18 mouse cellular contexts compared by ENCODE assay signal in the genomic region with DNA sequence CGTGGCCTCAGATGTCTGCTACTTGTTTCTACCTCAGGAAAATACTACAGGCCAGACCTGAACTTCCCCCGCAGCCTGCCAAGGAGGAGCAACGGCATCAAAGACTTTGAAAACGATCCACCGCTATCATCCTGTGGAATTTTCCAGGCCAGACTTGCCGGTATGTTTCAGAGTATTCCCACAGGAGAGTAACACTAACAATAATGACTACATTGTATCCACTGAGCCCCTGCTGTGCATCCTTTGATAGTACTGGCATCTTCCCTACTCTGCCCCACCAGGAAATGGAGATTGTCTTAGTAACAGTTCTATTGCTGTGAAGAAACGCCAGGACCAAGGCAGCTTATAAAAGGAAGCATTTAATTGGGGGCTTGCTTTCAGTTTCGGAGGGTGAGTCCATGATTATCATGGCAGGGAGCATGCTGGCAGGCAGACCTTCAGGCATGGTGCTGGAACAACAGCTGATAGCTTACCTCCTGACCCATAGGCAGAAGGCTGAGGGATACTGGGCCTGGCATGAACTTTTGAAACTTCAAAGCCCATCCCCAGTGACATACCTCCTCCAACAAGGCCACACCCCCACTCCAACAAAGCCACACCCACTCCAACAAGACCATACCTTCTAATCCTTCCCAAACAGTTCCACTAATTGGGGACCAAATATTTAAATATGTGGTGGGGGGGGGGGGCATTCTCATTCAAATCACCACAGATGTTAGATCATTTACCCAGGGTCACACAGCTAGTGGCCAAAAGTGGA. TPM values are rescaled to one million over a fixed set of nuclear protein-coding genes. Genes with fewer than 3 reads are reported as not detected.
A peak's percentile ranks its signal among the peaks of the same experiment; 100 is the strongest.
DNase-seq lines count a peak whose midpoint lies in the region; ATAC-seq lines count a peak whose summit lies in the region.
"Had no signal": no experiment of that assay in that cellular context is flagged by ENCODE, and none has a peak within 500 bp of the region (broad histone marks: within the 10 kb centered on the region; RNA-seq: fewer than 3 reads in every experiment).

No protein-coding gene starts in this region.

- WGBS in midbrain, embryonic 14.5 days: 31% methylated on average over 8 of the region's 8 CpGs
- WGBS in midbrain, embryonic 11.5 days: 48% methylated on average over 8 of the region's 8 CpGs

- no peak overlapping the region; the same call in 1 of the 2 replicates for H3K27ac ChIP-seq in midbrain, embryonic 14.5 days (replicated peaks; ENCODE audit: low read depth, low read length)
- no peak overlapping the region for H3K27ac ChIP-seq in midbrain, embryonic 11.5 days (ENCODE audit: low read depth, low read length)

- no peak overlapping the region for H3K4me3 ChIP-seq in midbrain, embryonic 14.5 days (replicated peaks; ENCODE audit: low read depth, low read length)
- H3K4me3 ChIP-seq in midbrain, embryonic 11.5 days (ENCODE audit: low read depth, low read length): no peak overlapping the region

- no peak overlapping the region for H3K4me2 ChIP-seq in midbrain, embryonic 14.5 days (ENCODE audit: low read length)
- no peak overlapping the region for H3K4me2 ChIP-seq in midbrain, embryonic 11.5 days

- no peak overlapping the region for H3K9ac ChIP-seq in midbrain, embryonic 14.5 days (replicated peaks; ENCODE audit: low read length)
- no peak overlapping the region for H3K9ac ChIP-seq in midbrain, embryonic 11.5 days (ENCODE audit: low read length)

- H3K9me3 ChIP-seq in midbrain, embryonic 14.5 days (ENCODE audit: control insufficient read depth, low read length): no peaks in the 10 kb centered on the region
- no peaks in the 10 kb centered on the region for H3K9me3 ChIP-seq in midbrain, embryonic 11.5 days (ENCODE audit: control insufficient read depth, low read length)

- DNase-seq in heart, adult 11 months: peak; percentile 83
- no peak for DNase-seq in heart, adult 9 months (ENCODE audit: low spot score in 2 of 2)
- peak; percentile 40 for DNase-seq in midbrain, embryonic 14.5 days
- no peak for DNase-seq in midbrain, embryonic 11.5 days (ENCODE audit: low spot score, missing footprints)
- peak; percentile 85 for DNase-seq in ZHBTc4 (ENCODE audit: low read depth, low spot score)
- peak; percentile 48 for DNase-seq in retina, postnatal 1 day
- no peak for DNase-seq in adrenal gland, adult (ENCODE audit: inconsistent age in 2 of 2, low spot score in 1 of 2)
- DNase-seq: adrenal gland, adult 8-10 months; cerebellum, adult 11-12 months; cerebellum, postnatal 25 days; gastrocnemius, postnatal 10 days; heart, postnatal 14 days; kidney, adult 8-10 months; liver; lung, adult 2 months; lung, postnatal 36 days; thymus, postnatal 4 days had no signal

- no peaks in the 10 kb centered on the region for H3K27me3 ChIP-seq in midbrain, embryonic 14.5 days (ENCODE audit: control insufficient read depth, insufficient read depth, low read length)
- H3K27me3 ChIP-seq in midbrain, embryonic 11.5 days (ENCODE audit: control insufficient read depth, insufficient read depth, low read length): no peaks in the 10 kb centered on the region

- peaks cover 4% of the 10 kb centered on the region; the same call in 1 of the 2 replicates for H3K4me1 ChIP-seq in midbrain, embryonic 14.5 days (ENCODE audit: control insufficient read depth, insufficient read depth, low read length)
- no peaks in the 10 kb centered on the region; the same call in 1 of the 2 replicates for H3K4me1 ChIP-seq in midbrain, embryonic 11.5 days (ENCODE audit: control insufficient read depth, insufficient read depth, low read length)

- ATAC-seq in midbrain, embryonic 14.5 days (ENCODE audit: low FRiP score, low TSS enrichment): no peak
- ATAC-seq in midbrain, embryonic 11.5 days (ENCODE audit: low FRiP score): no peak

- H3K36me3 ChIP-seq in midbrain, embryonic 14.5 days (ENCODE audit: control insufficient read depth, insufficient read depth, low read length): no peaks in the 10 kb centered on the region
- H3K36me3 ChIP-seq in midbrain, embryonic 11.5 days (ENCODE audit: control insufficient read depth, insufficient read depth, low read length): no peaks in the 10 kb centered on the region

RNA-seq across cellular contexts. Expression of a gene that starts 24.8 kb away (rescaled TPM):
- 0.28 TPM in 1 of 2 replicates, not detected in the other for polyA plus RNA-seq in midbrain, embryonic 14.5 days (2014; fragmentation: Nextera tagmentation; extraction: Ambion mirVana)
- polyA plus RNA-seq in midbrain, embryonic 11.5 days (2014; fragmentation: Nextera tagmentation; extraction: Ambion mirVana): 0.59 TPM in 1 of 2 replicates, not detected in the other

RNA-seq across cellular contexts. Expression of a gene that starts 33.7 kb away (rescaled TPM):
- polyA plus RNA-seq in midbrain, embryonic 14.5 days (2014; fragmentation: Nextera tagmentation; extraction: Ambion mirVana): 0.11 TPM in 1 of 2 replicates, not detected in the other
- polyA plus RNA-seq in midbrain, embryonic 11.5 days (2014; fragmentation: Nextera tagmentation; extraction: Ambion mirVana): 0.10 and 0.16 TPM in 2 replicates
- polyA plus RNA-seq: neural tube, embryonic 11.5 days had no signal

RNA-seq across cellular contexts. Expression of a gene that starts 44.8 kb away (rescaled TPM):
- 1.5 and 2.0 TPM in 2 replicates for polyA plus RNA-seq in midbrain, embryonic 14.5 days (2014; fragmentation: Nextera tagmentation; extraction: Ambion mirVana)
- 0.63 and 1.7 TPM in 2 replicates for polyA plus RNA-seq in midbrain, embryonic 11.5 days (2014; fragmentation: Nextera tagmentation; extraction: Ambion mirVana)

RNA-seq across cellular contexts. Expression of a gene that starts 54.2 kb away (rescaled TPM):
- 12.0 and 12.8 TPM in 2 replicates for polyA plus RNA-seq in midbrain, embryonic 14.5 days (2014; fragmentation: Nextera tagmentation; extraction: Ambion mirVana)
- polyA plus RNA-seq in midbrain, embryonic 11.5 days (2014; fragmentation: Nextera tagmentation; extraction: Ambion mirVana): 5.8 and 6.6 TPM in 2 replicates

Comparison
In these comparisons a context has a peak if more than half of its experiments do, and no peak if none do; other contexts are left out.
1. DNase-seq: peak in heart, adult 11 months (single experiment), midbrain, embryonic 14.5 days (single experiment), ZHBTc4 (single experiment) and retina, postnatal 1 day (single experiment); none in heart, adult 9 months (0 of 2), midbrain, embryonic 11.5 days (single experiment) and adrenal gland, adult (0 of 2).